Mouse (Mus musculus): ENCODE data around the gene Moxd2.

DNA sequence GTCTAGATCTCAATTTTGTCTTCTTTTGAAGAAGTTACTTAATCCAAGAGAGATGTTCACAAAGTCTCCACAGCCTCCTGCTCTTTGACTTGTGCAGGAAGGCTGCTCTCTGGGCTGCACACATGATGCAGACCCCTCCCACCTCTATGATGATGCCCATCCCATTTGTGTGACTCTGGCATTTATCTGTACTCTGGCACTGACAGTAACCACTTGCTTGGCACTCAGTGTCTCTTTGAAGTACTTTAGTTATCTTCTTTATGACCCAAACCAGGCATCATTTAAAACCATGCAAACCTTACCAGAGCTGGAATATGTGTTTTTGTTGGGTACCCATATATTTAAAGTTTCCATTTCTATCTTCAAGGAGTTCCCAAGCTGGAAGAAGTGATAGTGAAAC is 13.0 kb upstream of the Moxd2 start, which contains the start of gene Prss58:
- TF ChIP-seq TAL1 (IDR thresholded peaks at IDR 0.05; ENCODE audit: low read length) (no peak), GATA1 (IDR thresholded peaks at IDR 0.05; ENCODE audit: low read length) (no peak)

Data from erythroblast, embryonic 14.5 days (primary cell).